Mouse (Mus musculus): ENCODE data around the gene Pgm1.

GRCm38 (mm10) chr4:99959308-99959707, 30.1 kb downstream of the Pgm1 start:
- TF ChIP-seq CTCF (IDR thresholded peaks at IDR 0.05; ENCODE audit: extremely low read depth, insufficient read depth, low read length) = no peak
- TF ChIP-seq POLR2A (IDR thresholded peaks at IDR 0.05; ENCODE audit: extremely low read depth, insufficient read depth, low read length) = no peak

All from cortical plate, adult 2 months (tissue).